In genomic region chr5:148701859-148702258, GRCm38 (mm10) we compare ENCODE assay signal across 15 mouse cellular contexts.
DNase-seq lines count a peak whose midpoint lies in the region; ATAC-seq and TF ChIP-seq lines count a peak whose summit lies in the region.
"Had no signal": no experiment of that assay in that cellular context is flagged by ENCODE, and none has a peak within 500 bp of the region (broad histone marks: within the 10 kb centered on the region; RNA-seq: fewer than 3 reads in every experiment).

No protein-coding gene starts in this region.

- H3K4me1 ChIP-seq in liver, embryonic 11.5 days (replicated peaks; ENCODE audit: control insufficient read depth, insufficient read depth, low read length): no peaks in the 10 kb centered on the region; the same call in 1 of the 2 replicates
- 0 out of 2 replicates have a peak, but pooled peaks cover 5% of the 10 kb centered on the region for H3K4me1 ChIP-seq in neural tube, embryonic 11.5 days (ENCODE audit: control insufficient read depth, insufficient read depth, low read length)

- H3K9me3 ChIP-seq in liver, embryonic 11.5 days (ENCODE audit: control insufficient read depth, low read length): no peaks in the 10 kb centered on the region
- no peaks in the 10 kb centered on the region for H3K9me3 ChIP-seq in neural tube, embryonic 11.5 days (ENCODE audit: control insufficient read depth, low read length)

- H3K4me2 ChIP-seq in liver, embryonic 11.5 days: no peak overlapping the region
- no peak overlapping the region for H3K4me2 ChIP-seq in neural tube, embryonic 11.5 days (ENCODE audit: low read depth)

- DNase-seq in liver: peak; percentile 33
- DNase-seq in liver, embryonic 11.5 days (ENCODE audit: low spot score): no peak
- DNase-seq in Muller cell, postnatal 12 days (ENCODE audit: inconsistent ontology term): peak; percentile 44
- DNase-seq in embryo, embryonic 10.5 days (ENCODE audit: low spot score): peak; percentile 74
- peak; percentile 38 for DNase-seq in neural tube, embryonic 11.5 days (ENCODE audit: low spot score)
- no peak for DNase-seq in gastrocnemius, adult 2 months
- DNase-seq: adrenal gland, postnatal 25 days; cerebellum, adult 8-10 months; gastrocnemius, postnatal 25 days; heart, postnatal 4 days; kidney, postnatal 14 days; retina, postnatal 1 day had no signal

- H3K27ac ChIP-seq in liver, embryonic 11.5 days (ENCODE audit: low read depth, low read length): no peak overlapping the region
- no peak overlapping the region for H3K27ac ChIP-seq in neural tube, embryonic 11.5 days (ENCODE audit: low read depth, low read length)
- no peak overlapping the region for H3K27ac ChIP-seq in gastrocnemius, adult 2 months
- H3K27ac ChIP-seq: liver, embryonic 14.5 days had no signal

- H3K4me3 ChIP-seq in liver, embryonic 11.5 days (ENCODE audit: low read depth, low read length): no peak overlapping the region
- H3K4me3 ChIP-seq in neural tube, embryonic 11.5 days (ENCODE audit: low read depth, low read length): no peak overlapping the region
- no peak overlapping the region for H3K4me3 ChIP-seq in gastrocnemius, adult 2 months
- H3K4me3 ChIP-seq: myocyte had no signal

- intact Hi-C loops in gastrocnemius, adult 2 months (cut with DNase I): no loop called here

- WGBS in liver, embryonic 11.5 days: 44% methylated on average over 8 of the region's 8 CpGs
- WGBS in neural tube, embryonic 11.5 days: 21% methylated on average over 8 of the region's 8 CpGs

- ATAC-seq in liver, embryonic 11.5 days (replicated peaks; ENCODE audit: low FRiP score): no peak; the same call in 1 of the 2 replicates
- ATAC-seq in neural tube, embryonic 11.5 days (ENCODE audit: insufficient read depth, low FRiP score, low TSS enrichment): no peak
- no peak for ATAC-seq in activated CD4-positive, CD25-positive, alpha-beta regulatory T cell, adult 4 months

- no peaks in the 10 kb centered on the region for H3K36me3 ChIP-seq in liver, embryonic 11.5 days (ENCODE audit: control insufficient read depth, insufficient read depth, low read length)
- H3K36me3 ChIP-seq in neural tube, embryonic 11.5 days (ENCODE audit: control insufficient read depth, insufficient read depth, low read length): no peaks in the 10 kb centered on the region

- no peaks in the 10 kb centered on the region for H3K27me3 ChIP-seq in liver, embryonic 11.5 days (replicated peaks; ENCODE audit: control insufficient read depth, insufficient read depth, low read length)
- H3K27me3 ChIP-seq in neural tube, embryonic 11.5 days (ENCODE audit: control insufficient read depth, insufficient read depth, low read length): no peaks in the 10 kb centered on the region

- no peak overlapping the region for H3K9ac ChIP-seq in liver, embryonic 11.5 days (ENCODE audit: low read depth, low read length)
- no peak overlapping the region for H3K9ac ChIP-seq in neural tube, embryonic 11.5 days (ENCODE audit: low read length)
- H3K9ac ChIP-seq: liver, embryonic 14.5 days had no signal

- TF ChIP-seq CTCF in gastrocnemius, adult 2 months (IDR thresholded peaks at IDR 0.05): no peak

Comparison
In these comparisons a context has a peak if more than half of its experiments do, and no peak if none do; other contexts are left out.
1. DNase-seq: peak in liver (single experiment), Muller cell, postnatal 12 days (single experiment), embryo, embryonic 10.5 days (single experiment) and neural tube, embryonic 11.5 days (single experiment); none in liver, embryonic 11.5 days (single experiment) and gastrocnemius, adult 2 months (single experiment).